Mouse (Mus musculus) cerebellum, adult 2 months (tissue): Measurements from ENCODE around the gene Tdrd9.

ENCODE experiments used
- CTCF ChIP-seq: fragments of 200-500 bp; IDR thresholded peaks from 2 replicates; pipeline ENCODE4 v1.5.1; 2011; ENCODE audit warnings: low read depth, mild to moderate bottlenecking, control low read depth, low read length, moderate library complexity, borderline replicate concordance; ENCODE audit not compliant: insufficient read depth
- POLR2A ChIP-seq: fragments of 200-500 bp; IDR thresholded peaks from 2 replicates; pipeline ENCODE4 v1.6.1; 2011; ENCODE audit warnings: low read length, control low read depth, borderline replicate concordance; ENCODE audit not compliant: insufficient read depth

DNA sequence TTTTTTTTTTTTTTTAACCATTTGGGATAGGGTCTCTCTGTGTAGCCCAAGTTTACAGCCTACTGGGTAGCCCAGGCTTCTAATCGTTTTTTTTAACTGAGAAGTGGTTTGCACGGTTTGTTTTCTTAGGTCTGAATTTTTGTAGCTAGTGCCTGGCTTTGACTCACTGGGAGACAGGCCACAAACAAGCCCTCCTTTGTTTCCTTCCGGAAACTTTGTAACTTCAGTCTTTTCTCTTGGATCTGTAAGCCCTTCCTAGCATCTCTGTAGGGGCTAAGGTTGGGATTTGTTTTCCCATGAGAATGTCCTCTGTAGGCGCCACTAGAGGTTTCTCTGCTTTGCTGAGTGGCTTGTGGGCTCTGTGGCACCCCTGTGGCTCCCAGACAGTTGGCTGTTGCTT is 128.7 kb downstream of the Tdrd9 start:
- TF ChIP-seq POLR2A (no peak), CTCF (no peak)
